8 mouse cellular contexts compared by ENCODE assay signal in the genomic region with DNA sequence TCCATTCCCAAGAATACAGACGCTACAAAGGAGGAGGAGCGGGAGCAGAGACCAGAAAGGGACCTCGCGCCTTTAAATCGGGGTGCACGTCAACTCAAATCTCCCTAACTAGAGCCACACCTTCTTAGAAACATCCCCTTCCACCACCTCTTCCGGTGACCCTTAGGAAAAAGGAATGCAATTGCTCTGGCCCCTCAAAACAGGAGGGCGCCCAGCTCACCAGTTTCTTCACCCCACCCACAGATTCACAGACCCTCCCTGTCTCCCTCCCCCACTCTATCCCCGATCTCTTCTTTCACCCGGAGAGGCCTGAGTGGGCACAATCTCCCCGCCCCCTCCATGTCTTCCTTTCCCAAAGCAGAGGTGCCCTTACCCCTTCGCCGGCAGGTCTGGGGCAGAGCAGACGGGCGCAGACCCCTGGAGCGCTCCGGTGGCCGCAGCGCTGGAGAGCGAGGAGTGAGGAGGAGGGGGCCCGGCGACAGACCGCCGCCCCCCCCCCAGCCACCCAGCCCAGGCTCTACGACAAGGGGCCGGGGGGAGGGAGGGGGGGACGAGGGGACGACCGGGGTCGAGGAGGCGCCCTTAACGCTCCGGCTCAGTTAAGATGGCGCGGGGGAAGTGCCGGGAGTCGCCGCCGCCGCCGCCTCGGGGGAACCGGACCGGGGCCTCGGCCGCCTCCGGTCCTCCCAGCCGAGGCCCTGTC. TPM values are rescaled to one million over a fixed set of nuclear protein-coding genes. Genes with fewer than 3 reads are reported as not detected.
A peak's percentile ranks its signal among the peaks of the same experiment; 100 is the strongest.
DNase-seq lines count a peak whose midpoint lies in the region; ATAC-seq and TF ChIP-seq lines count a peak whose summit lies in the region.

No protein-coding gene starts in this region.

- TF ChIP-seq CTCF in left cerebral cortex, adult 2 months (IDR thresholded peaks at IDR 0.05): no peak

- no peaks in the 10 kb centered on the region for H3K27me3 ChIP-seq in intestine, embryonic 14.5 days (replicated peaks; ENCODE audit: control insufficient read depth, insufficient read depth, low read length)
- no peaks in the 10 kb centered on the region for H3K27me3 ChIP-seq in limb, embryonic 13.5 days
- no peaks in the 10 kb centered on the region for H3K27me3 ChIP-seq in midbrain, embryonic 13.5 days

- peaks cover 13% of the 10 kb centered on the region for H3K4me1 ChIP-seq in intestine, embryonic 14.5 days (replicated peaks; ENCODE audit: control insufficient read depth, insufficient read depth, low read length)
- H3K4me1 ChIP-seq in limb, embryonic 13.5 days: peaks cover 17% of the 10 kb centered on the region
- H3K4me1 ChIP-seq in midbrain, embryonic 13.5 days (replicated peaks): peaks cover 37% of the 10 kb centered on the region

- peak overlapping the region; percentile 99 for H3K9ac ChIP-seq in intestine, embryonic 14.5 days (ENCODE audit: low read length)
- peak overlapping the region; percentile 99 for H3K9ac ChIP-seq in limb, embryonic 13.5 days
- H3K9ac ChIP-seq in midbrain, embryonic 13.5 days (replicated peaks): peak overlapping the region; percentile 99

- peak overlapping the region; percentile 90 for H3K4me2 ChIP-seq in intestine, embryonic 14.5 days (ENCODE audit: low read length)
- peak overlapping the region; percentile 93 for H3K4me2 ChIP-seq in limb, embryonic 13.5 days (replicated peaks)
- peak overlapping the region; percentile 73 for H3K4me2 ChIP-seq in midbrain, embryonic 13.5 days (replicated peaks)

- ATAC-seq in common myeloid progenitor, adult 5-6 weeks (replicated peaks; ENCODE audit: low read depth, poor library complexity, severe bottlenecking): peak; percentile 45
- ATAC-seq in intestine, embryonic 14.5 days (replicated peaks; ENCODE audit: low FRiP score, low TSS enrichment, low read depth): peak; percentile 66
- ATAC-seq in limb, embryonic 13.5 days (ENCODE audit: low FRiP score, low read depth): peak; percentile 24
- ATAC-seq in midbrain, embryonic 13.5 days: peak; percentile 72

- 0% methylated on average over 29 of the region's 48 CpGs for WGBS in intestine, embryonic 14.5 days
- under 1% methylated on average over 38 of the region's 48 CpGs for WGBS in limb, embryonic 13.5 days
- WGBS in midbrain, embryonic 13.5 days: under 1% methylated on average over 24 of the region's 48 CpGs

- peak overlapping the region; percentile 91 for H3K27ac ChIP-seq in left cerebral cortex, adult 2 months
- peak overlapping the region; percentile 95 for H3K27ac ChIP-seq in intestine, embryonic 14.5 days (ENCODE audit: low read depth)
- H3K27ac ChIP-seq in limb, embryonic 13.5 days: peak overlapping the region; percentile 97
- peak overlapping the region; percentile 98 for H3K27ac ChIP-seq in midbrain, embryonic 13.5 days

- no peaks in the 10 kb centered on the region for H3K9me3 ChIP-seq in intestine, embryonic 14.5 days (ENCODE audit: control insufficient read depth, low read length)
- H3K9me3 ChIP-seq in limb, embryonic 13.5 days: no peaks in the 10 kb centered on the region
- H3K9me3 ChIP-seq in midbrain, embryonic 13.5 days: no peaks in the 10 kb centered on the region

- H3K36me3 ChIP-seq in intestine, embryonic 14.5 days (ENCODE audit: control insufficient read depth, insufficient read depth, low read length): peaks cover 10% of the 10 kb centered on the region; the same call in 1 of the 2 replicates
- peaks cover 7% of the 10 kb centered on the region; the same call in 1 of the 2 replicates for H3K36me3 ChIP-seq in limb, embryonic 13.5 days
- no peaks in the 10 kb centered on the region for H3K36me3 ChIP-seq in midbrain, embryonic 13.5 days

- peak overlapping the region; percentile 96 for H3K4me3 ChIP-seq in left cerebral cortex, adult 2 months
- H3K4me3 ChIP-seq in intestine, embryonic 14.5 days (ENCODE audit: low read depth, low read length): peak overlapping the region; percentile 99
- H3K4me3 ChIP-seq in limb, embryonic 13.5 days: peak overlapping the region; percentile 97
- H3K4me3 ChIP-seq in midbrain, embryonic 13.5 days (replicated peaks): peak overlapping the region; percentile 99

- intact Hi-C loops in left cerebral cortex, adult 2 months (cut with DNase I): loop anchor here (1.0 to 5.0 kb wide), 2 partner anchors 17 to 115 kb away; a partner anchor contains a TSS

- peak; percentile 26 to 29 for DNase-seq in left cerebral cortex, adult 2 months (ENCODE audit: extremely low spot score in 1 of 2, low spot score in 2 of 2)
- no peak for DNase-seq in left cerebral cortex, adult 11 months (ENCODE audit: low spot score)
- DNase-seq in gastrocnemius, postnatal 25 days: peak; percentile 40
- DNase-seq in intestine, embryonic 14.5 days (ENCODE audit: low spot score): peak; percentile 84
- DNase-seq in spleen, adult 18-20 months: peak; percentile 27 to 36

RNA-seq across cellular contexts. Expression of a gene that starts 0.6 kb away (rescaled TPM):
- total RNA-seq in left cerebral cortex, adult 2 months (2021): 100 to 1,000 TPM; 105 TPM
- 42.3 and 49.5 TPM in 2 replicates for total RNA-seq in common myeloid progenitor, adult 5-6 weeks (2017)
- total RNA-seq in gastrocnemius, postnatal 25 days (2021): 10 to 100 TPM; 35.5 to 36.1 TPM
- 19.7 TPM in 2 replicates for polyA plus RNA-seq in intestine, embryonic 14.5 days (2014; fragmentation: Nextera tagmentation; extraction: Ambion mirVana)
- 14.5 and 14.6 TPM in 2 replicates for polyA plus RNA-seq in limb, embryonic 13.5 days (2015; fragmentation: Nextera tagmentation; extraction: Ambion mirVana)
- polyA plus RNA-seq in midbrain, embryonic 13.5 days (2015; fragmentation: Nextera tagmentation; extraction: Ambion mirVana): 23.9 and 27.1 TPM in 2 replicates
